Mouse (Mus musculus): ENCODE measurements around the gene Fmo1. TPM values are rescaled to one million over a fixed set of nuclear protein-coding genes. Genes with fewer than 3 reads are reported as not detected.

Fmo1 gene
- total and polyA plus RNA-seq, 3 experiments: 29.8 to 652 (median 241) TPM

- DNase-seq: peak; percentile 56
These were observed 2.8 kb downstream of the Fmo1 start for GRCm38 (mm10) chr1:162863579-162863978.

GRCm38 (mm10) chr1:162862328-162862727 lies 4.1 kb downstream of the Fmo1 start:
- no peak for DNase-seq

- peak; percentile 56 for DNase-seq
These were observed 6.3 kb downstream of the Fmo1 start for GRCm38 (mm10) chr1:162859996-162860605.

- DNase-seq: no peak
These were observed 6.8 kb downstream of the Fmo1 start for GRCm38 (mm10) chr1:162859545-162859976.

GRCm38 (mm10) chr1:162858748-162859130 lies 7.7 kb downstream of the Fmo1 start:
- DNase-seq: no peak

- no peak for DNase-seq
These were observed 8.4 kb downstream of the Fmo1 start for GRCm38 (mm10) chr1:162857766-162858747.

GRCm38 (mm10) chr1:162853812-162854482 lies 12.5 kb downstream of the Fmo1 start:
- DNase-seq: no peak

GRCm38 (mm10) chr1:162847554-162847953 lies 18.9 kb downstream of the Fmo1 start:
- no peak for DNase-seq

GRCm38 (mm10) chr1:162840211-162840610 lies 26.2 kb downstream of the Fmo1 start:
- DNase-seq: peak; percentile 66

- DNase-seq: no peak
These were observed 27.4 kb downstream of the Fmo1 start for GRCm38 (mm10) chr1:162838976-162839375.

- no peak for DNase-seq
These were observed 32.1 kb downstream of the Fmo1 start for GRCm38 (mm10) chr1:162834342-162834741.

GRCm38 (mm10) chr1:162832574-162832953 lies 33.8 kb downstream of the Fmo1 start:
- DNase-seq: no peak

GRCm38 (mm10) chr1:162831838-162832573 lies 34.4 kb downstream of the Fmo1 start:
- DNase-seq: no peak

GRCm38 (mm10) chr1:162819280-162819679 lies 47.1 kb downstream of the Fmo1 start:
- DNase-seq: no peak

GRCm38 (mm10) chr1:162815381-162816127 lies 50.9 kb downstream of the Fmo1 start:
- no peak for DNase-seq

- DNase-seq: no peak
These were observed 51.5 kb downstream of the Fmo1 start for GRCm38 (mm10) chr1:162814932-162815331.

- DNase-seq: peak; percentile 61
These were observed 52.6 kb downstream of the Fmo1 start, which contains the start of gene Fmo4 for GRCm38 (mm10) chr1:162813836-162814156. Gene Fmo4 (minus strand): TSS chr1:162813972.

- DNase-seq: no peak
These were observed 53.1 kb downstream of the Fmo1 start for GRCm38 (mm10) chr1:162813143-162813835.

GRCm38 (mm10) chr1:162808541-162808940 lies 57.9 kb downstream of the Fmo1 start:
- DNase-seq: no peak

GRCm38 (mm10) chr1:162807441-162807840 lies 59.0 kb downstream of the Fmo1 start:
- DNase-seq: no peak

- DNase-seq: no peak
These were observed 61.4 kb downstream of the Fmo1 start for GRCm38 (mm10) chr1:162805011-162805410.

All from adrenal gland, adult 2 months (tissue).